Mouse (Mus musculus): Measurements from ENCODE around the gene Taf10. TPM values are rescaled to one million over a fixed set of nuclear protein-coding genes. Genes with fewer than 3 reads are reported as not detected.

Taf10 gene
- total RNA-seq (2022), result 100 to 1,000 TPM in 1 of 4 experiments, 10 to 100 TPM in 3; 89.4 to 106 (median 97.8) TPM

DNA sequence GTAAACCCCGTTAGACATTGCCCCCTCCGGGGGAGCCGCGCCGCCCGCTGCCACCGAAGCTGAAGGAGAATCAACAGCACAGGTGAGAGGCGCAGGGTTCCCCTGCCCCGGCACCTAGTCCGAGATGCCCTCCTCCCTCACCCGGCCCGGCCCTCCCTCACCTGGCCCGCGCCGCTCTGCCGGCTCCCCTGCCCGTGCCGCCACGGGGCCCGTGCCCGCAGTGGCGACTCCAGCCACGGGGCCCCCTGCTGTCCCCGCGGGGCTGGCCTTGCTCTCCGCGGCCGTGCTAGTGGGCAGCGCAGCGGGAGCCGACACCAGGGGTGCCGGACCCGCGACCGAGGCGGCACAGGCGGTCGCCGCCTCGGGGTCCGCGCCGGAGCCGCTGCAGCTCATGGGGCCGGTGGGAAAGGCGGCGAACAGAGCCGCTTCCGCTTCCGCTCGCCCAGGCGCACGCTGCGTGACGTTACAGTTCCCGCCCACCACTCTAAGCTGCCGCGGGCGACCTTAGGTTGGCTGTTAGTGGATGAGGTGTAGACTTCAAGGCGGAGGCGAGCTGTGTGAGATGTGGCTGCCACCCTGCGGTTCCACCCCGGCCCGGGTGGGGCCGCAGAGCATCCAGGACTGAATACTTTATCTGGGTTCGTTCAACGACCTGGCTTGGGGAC is at the start of gene Taf10:
Gene Taf10, minus strand, starts transcription at position 436 of the 665 bp plus-strand sequence.
- peak; percentile 57 to 70 for DNase-seq (ENCODE audit: low spot score in 2 of 2)

DNA sequence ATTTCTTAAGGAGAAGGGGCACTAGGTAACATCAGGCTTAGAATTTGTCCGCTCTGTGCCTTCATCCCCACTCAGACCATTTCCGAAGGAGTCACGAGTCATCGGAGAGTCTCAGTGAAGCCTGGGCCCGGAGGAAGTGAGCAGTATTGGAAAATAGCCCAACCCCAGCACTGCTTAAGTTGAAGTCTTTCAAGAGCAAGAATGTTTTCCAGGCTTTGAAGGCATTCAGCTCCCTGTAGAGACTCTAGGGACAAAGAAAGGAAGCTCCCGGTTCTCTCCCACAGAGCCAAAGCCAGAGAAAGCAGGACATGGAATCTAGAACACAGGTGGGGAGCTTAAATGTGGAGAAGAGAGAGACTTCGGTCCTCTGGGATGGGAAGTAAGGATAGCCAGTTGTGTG is 49.5 kb upstream of the Taf10 start:
- DNase-seq (ENCODE audit: low spot score in 2 of 2), result no peak

DNA sequence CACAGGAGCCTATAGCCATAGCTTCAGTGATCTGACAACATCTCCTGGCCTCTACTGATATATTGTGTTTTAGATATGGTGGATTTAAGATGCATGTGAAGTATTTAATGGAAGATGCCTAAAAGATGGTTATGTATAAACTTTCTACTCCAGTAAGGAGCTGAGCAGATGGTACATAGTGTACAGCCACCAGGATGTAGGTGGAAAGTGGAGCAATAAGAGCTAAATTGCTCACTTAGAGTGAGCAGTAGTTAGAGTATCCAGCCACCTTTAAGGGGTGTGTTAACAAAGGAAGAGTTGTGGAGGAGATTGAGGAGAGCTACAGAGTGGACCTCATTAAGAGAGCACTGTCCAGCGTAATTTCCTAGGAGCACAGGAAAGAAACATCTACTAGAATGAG is 47.0 kb upstream of the Taf10 start:
- DNase-seq (ENCODE audit: low spot score in 2 of 2), result no peak

DNA sequence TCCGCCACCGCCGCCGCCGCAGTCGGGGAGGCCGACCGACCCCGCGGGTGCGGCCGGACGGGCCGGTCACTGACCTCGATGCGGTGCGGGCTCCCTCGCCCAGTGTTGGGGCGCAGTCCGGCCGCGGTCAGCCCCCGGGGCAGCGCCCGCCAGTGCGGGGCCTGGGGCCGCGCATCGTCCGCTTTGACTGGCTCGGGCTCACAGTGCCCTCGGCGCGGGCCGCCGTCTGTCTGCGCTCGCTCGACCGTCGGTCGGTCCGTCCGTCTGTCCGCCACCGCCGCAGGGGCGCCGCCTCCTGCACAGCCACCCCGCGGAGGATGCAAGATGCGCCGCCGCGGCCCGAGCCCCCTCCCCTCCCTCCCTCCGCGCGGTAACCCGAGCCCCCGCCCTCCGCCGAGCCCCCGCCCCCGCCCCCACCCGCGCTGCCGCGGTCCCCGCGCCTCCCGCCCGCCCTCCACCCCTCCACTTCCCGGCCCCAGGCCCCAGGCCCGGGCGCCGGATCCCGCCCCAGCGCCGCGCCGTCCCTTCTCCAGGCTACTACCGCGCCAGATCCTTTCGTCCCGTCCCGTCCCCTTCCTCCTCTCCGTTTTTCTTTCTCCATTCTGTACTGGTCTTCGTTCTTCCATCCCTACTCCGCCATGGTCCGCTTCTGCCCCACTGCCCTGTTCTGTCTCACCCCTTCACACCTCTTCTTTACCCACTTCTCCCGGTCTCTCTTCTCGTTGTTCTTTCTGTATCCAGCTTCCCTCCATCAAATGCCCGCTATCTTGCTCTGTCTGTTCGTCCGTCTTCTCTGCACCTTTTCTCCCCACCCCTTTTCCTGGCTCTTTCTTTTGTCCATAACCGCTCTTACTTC is 43.4 kb upstream of the Taf10 start, which contains the start of gene Dchs1:
Gene Dchs1, minus strand, starts transcription at position 370 of the 856 bp plus-strand sequence.
- DNase-seq (ENCODE audit: low spot score in 2 of 2), result no peak

DNA sequence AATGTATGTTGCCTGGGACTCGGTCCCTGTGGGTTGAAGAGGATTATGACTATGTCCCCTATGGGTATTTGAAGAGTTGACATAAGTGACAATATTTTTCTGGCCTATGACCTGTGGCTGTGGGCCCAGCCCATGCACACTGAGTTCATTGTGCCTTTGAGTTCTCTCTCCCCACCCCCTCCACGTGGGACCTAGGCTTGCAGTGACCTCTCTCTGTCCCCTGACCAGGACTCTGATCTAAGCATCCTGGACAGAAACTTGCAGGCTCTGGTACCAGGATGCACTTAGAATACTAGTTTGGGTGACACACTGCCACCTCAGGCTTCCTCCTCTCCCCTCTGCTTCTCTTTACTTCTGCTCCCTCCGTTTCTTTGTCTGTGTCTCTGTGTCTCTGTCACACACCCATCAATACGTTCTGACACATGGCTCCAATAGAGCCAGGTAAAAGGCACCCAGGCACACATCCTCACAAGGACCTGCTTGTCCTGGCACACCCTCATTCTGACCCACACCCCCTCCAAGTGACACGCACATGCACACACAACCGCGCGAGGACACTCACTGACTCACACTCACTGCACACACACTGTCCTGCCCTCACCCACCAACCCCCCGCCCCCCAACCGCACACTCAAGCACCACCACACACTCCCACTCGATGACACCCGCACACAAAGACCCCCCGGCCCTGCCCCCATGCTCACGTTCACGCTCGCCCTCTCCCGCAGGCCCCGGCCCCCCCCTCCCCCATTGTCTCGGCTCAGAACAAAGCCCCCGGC is 42.5 kb upstream of the Taf10 start:
- no peak for DNase-seq (ENCODE audit: low spot score in 2 of 2)

DNA sequence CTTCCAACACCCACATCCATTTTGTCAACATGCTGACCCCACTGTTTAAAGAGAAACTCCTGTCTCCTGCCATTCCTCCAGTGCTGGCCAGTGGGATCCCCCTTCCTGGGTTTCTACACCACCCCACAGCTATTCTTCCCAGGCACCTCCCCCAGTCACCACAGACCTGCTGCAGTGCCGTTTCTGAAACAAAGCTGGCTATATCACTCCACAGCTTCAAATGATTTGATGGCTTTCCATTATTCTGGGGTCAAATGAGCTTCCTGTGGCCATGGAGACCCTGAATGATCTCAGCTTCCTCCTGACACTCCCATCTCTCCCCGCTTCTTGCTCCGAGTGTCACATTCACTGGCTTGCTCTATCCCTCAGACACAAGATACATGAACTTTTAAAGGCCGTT is 40.4 kb upstream of the Taf10 start:
- no peak for DNase-seq (ENCODE audit: low spot score in 2 of 2)

DNA sequence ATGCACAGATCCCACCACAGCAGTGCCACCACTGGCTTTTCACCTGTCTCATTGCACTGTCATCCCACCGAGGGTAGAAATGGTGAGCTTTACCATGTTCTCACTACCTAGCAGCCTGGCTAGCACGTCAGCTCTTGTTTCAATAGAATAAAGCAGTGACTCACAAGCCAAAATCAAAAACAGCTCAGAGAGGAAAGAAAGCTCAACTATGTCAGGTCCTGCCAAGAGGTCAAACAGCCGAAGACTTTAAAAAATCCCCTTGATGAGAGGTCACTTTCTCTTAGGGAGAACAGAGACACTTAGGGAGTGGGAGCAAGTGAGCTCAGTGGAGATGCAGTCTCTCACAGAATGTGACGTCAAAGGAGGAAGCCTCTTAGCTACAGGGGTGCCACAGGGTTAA is 39.7 kb upstream of the Taf10 start:
- DNase-seq (ENCODE audit: low spot score in 2 of 2), result no peak

DNA sequence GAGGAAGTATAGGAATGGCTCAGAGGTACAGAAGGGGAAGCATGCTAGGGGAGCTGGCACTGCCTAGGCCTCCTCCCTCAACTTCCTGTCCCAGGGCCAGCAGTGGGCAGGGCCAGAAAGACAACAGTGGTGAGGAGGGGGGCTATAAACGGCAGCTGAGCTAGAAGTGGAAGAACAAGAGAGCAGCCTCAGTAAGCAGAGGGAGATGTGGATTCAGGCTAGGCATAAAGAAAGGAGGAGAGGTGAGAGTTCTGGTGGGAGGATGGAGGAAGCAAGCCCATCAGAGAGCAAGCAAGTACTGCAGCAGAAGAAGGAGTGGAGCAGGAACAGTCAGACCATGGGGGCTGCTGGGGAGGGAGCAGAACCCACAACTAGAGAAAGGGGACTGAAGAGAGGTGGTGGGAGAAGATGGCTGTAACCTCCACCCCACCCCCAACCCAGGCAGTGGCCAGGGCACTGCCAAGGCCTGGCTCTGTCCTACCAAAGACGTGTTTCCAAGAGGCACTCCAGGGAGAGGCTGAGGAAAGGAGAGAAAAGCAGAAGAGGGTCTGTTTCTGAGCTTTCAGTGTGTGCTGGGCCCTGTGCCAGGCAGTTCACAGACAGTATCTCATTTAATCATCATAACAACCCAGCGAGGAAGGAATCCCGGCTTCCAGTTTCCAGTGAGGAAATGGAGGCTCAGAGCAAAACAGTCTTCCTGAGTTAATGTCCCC is 34.5 kb upstream of the Taf10 start:
- no peak for DNase-seq (ENCODE audit: low spot score in 2 of 2)

DNA sequence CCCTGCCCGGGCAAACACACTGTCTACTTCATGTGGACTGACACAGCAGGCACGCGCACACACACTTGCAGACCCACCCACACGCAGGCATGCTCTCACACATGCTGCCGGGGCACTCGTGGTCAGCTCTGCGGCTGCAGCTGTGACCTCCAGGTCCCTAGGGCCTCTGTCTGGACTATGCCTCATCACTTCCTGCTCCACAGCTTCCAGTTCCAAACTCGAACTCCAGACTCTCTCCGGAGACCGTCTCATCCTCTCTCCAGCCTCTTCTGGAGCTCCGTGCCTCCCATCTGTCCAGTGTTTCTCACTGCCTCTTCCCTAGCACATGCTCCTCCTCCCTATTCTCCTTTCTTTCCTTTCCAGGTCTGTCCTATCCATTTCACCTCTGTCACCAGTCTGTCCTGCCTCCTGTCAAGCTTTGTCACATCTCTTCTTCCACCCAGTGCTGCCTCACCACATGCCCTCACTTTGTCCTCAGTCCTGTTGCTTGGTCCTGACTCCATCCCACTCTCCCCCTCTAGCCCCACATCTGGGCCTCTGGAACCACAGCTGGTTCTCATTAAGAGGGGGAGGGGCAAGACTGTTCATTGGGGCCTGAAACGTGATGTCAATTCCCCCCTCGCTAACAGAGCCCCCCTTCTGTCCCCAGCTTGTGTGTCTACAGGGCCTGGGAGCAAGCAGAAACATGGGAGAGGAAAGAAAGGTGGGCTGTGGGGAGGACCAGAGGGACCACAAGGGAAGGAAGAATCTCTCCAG is 33.8 kb upstream of the Taf10 start:
- DNase-seq (ENCODE audit: low spot score in 2 of 2), result peak; percentile 66 to 80

DNA sequence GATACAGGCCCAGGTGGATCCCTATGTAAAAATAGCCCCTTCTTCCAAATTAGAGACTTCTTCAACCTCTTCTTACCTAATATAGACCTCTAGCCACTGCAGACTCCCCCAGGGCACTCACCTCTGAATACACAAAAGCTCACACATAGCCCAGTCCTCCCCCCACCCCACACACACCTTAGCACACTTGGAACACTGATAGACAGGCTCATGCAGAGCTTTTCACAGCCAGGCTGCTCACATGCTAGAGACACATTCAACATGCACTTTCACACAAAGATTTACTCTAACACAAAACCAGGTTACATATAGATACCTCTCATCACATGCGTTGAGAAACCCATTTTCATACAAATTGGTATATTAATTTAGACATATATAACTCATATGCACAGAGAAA is 33.2 kb upstream of the Taf10 start:
- no peak for DNase-seq (ENCODE audit: low spot score in 2 of 2)

DNA sequence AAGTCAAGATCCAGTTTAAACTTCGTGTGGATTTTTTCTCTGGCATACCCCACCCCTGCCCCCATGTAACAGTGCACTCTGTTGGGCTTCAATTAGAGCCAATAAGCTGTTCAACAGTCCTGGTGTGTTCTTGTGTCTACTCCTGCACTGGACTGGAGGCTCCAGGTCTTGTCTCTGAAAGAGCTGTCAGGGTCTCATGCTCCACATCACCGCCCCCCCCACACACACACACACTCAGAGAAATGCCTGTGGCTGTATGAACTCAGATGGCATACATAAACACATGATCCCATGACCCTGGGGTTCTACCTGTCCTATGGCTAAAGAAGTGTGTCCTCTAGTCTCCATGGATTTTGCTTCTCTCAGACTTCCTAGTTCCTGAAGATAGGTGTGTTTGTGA is 31.9 kb upstream of the Taf10 start:
- no peak for DNase-seq (ENCODE audit: low spot score in 2 of 2)

DNA sequence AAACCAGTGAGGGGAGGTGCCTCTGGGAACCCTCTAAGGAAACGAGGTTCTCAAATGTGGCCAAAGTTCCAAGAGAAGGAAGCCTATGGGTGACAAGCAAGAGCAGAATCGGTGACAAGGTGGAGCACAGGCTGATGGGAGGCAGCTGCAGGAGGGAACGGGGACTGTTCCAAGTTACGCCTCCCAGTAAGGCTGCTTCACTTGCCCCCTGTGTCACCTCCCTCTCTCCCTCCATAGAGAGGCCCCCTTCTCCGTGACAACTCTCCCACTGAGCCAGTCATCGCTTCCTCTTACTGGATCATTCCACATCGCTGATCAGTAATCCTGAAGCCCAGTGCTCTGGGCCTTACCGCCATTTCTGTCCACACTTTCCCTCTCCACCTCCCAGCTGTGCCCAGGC is 30.5 kb upstream of the Taf10 start:
- DNase-seq (ENCODE audit: low spot score in 2 of 2), result no peak

DNA sequence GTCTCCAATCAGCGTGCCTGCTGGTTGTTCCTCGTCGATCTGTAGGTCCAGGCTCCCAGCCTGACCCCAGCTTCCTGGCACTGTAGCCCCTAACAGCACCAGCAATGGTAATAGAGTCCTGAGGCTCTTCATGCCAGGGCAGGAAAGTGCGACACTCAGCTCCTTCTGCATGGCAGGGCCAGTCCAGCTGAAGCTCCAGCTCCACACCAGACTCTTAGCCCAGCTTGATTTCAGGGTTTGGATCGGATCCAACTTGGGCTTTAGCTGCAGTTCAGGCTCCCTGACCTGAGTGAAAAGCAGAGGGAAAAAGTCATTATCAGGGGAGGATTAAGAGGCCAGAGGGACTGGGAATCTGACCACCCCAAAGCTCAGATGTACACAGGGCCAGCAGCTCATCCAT is 28.9 kb upstream of the Taf10 start:
- DNase-seq (ENCODE audit: low spot score in 2 of 2), result no peak

DNA sequence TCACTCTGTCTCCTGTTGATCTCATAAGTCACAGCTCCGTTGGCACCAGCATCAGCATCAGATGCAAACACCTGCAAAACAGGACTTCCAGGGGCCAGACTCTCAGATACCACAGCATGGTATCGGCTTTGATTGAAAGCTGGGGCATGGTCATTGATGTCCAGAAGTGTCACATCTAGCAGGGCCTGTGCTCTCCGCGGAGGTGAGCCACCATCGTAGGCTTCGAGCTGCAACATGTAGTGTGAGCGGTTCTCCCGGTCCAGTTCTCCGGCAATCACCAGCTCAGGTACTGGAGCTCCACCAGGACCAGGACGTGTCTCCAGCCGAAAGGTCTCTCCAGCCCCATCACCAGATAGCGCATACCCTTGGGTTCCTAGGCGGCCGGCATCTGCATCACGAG is 28.2 kb upstream of the Taf10 start:
- DNase-seq (ENCODE audit: low spot score in 2 of 2), result no peak

DNA sequence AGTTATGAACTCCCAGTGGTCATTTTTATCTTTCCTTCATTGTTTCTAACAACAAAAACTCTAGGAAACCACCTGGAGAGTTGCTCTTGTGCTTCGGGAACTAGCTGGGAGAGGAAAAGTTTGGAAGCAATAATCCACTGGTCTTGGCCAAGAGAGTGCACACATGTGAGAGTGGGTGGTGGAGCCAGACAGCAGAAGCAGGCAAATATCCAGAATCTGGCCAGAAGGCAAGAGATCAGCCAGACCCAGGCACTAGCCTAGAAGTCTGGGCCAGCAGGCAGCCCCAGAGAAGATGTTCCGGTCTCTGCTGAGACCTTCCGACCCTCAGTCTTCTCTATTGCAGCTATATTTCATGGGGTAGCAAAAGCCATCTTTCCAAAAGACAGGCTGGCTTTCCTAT is 25.8 kb upstream of the Taf10 start:
- peak; percentile 25 to 46 for DNase-seq (ENCODE audit: low spot score in 2 of 2)

DNA sequence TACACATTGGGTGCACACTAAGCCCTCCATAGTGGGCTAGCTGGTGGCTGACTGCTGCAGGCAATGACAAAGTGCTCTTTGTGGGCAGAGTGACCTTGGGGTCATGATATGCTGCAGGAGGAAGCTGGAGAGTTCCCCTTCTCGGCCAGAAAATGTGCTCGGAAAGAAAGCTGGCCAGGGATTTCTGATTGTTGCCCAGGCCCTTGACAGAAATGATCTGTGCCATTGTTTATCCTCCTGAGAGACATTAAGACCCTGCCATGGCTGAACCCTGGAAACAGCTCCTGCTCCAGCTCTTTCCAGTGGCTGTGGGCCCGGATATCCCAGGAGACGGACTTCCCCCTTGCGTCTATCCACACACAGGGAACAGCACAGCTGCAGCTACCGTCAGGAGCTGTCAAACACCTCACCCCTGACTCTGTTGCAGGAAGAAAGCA is 23.6 kb upstream of the Taf10 start:
- DNase-seq (ENCODE audit: low spot score in 2 of 2), result no peak

DNA sequence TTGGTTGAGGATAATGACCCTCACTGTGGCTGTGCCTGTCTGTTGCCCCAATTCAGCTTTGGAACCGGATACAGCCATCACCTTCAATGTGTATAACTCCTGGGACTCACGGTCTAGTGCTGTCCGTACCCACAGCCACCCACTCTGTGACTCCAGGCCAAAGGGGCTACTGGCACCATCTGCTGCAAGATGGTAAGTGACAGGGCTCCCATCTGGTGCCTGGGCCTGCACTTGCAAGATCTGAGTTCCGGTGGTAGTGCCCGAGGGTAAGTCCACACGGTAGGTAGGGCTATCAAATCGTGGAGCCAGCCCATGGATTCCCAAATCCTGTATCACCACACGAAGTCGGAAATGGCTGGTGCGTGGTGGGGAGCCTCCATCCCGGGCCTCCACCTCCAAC is 20.2 kb upstream of the Taf10 start:
- no peak for DNase-seq (ENCODE audit: low spot score in 2 of 2)

DNA sequence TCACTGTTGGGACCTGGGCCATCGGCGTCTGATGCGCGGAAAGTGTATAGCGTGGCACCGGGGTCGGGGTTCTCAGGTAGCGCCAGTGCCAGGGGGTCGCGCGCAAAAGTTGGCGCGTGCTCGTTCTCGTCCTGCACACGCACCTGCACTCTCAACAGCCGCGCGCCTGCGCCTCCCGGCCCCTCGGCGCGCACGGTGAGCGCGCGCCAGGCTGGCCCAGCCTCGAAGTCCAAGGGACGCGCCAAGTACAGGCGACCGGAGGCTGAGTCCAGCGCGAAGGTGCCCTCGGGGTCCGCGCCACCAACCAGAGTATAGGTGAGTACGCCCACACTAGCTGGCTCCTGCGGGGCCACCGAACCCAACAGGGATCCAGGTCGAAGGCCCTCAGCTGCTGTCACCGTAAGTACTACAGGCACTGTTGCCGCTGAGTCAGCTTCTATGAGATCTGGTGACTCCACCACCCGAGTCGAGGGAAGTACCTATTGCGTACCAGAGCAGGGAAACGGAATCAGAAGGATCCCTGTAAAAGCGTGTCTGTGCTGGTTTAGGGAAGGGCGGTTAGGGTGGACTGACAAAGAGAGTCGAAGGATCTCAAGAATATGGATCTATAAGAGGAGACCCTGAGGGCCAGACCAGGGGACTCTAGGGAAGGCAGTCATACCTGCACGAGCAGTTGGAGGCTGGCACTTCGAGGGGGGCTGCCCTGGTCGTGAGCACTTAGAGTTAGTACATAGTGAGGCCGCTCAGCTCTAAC is 18.5 kb upstream of the Taf10 start:
- no peak for DNase-seq (ENCODE audit: low spot score in 2 of 2)

DNA sequence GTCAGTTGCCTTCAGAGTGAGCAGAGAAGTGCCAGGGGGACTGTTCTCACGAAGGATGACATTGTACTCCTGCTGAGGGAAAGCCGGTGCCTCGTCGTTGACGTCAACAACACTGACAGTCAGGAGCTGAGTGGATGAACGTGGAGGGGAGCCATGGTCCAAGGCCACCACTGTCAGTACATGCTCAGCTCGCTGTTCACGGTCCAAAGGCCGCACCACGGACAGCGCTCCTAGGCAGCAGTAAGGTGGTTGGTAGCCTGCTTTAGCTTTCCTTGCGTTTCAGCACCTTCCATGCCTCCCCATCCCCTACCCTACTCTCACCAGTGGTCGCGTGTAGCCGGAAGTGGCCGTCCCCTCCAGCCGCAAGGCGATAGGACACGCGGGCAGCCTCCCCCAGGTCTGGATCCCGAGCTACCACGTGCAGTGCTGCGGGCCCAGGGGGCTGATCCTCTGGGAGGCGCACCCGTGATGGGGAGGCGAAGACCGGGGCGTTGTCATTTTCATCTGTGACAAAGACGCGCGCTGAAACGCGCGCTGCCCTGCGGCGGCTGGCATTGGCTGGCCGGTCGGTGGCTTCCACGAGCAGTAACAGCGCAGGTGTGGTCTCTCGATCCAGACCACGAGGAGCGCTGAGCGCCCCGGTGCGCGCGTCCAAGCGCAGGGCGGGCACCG is 17.8 kb upstream of the Taf10 start:
- no peak for DNase-seq (ENCODE audit: low spot score in 2 of 2)
